Mouse (Mus musculus) MEL (cell line): ENCODE results near the gene Srsf12. TPM values are rescaled to one million over a fixed set of nuclear protein-coding genes. Genes with fewer than 3 reads are reported as not detected.

Source experiments
- DNase-seq: peaks from one replicate; pipeline ENCODE4 v3.0.0; 2011; ENCODE audit warnings: low read depth, low spot score
- H3K27ac ChIP-seq: 2 replicates; pipeline ENCODE4 v1.5.1; 2012; ENCODE audit warnings: low read depth, mild to moderate bottlenecking, control low read depth, low read length, moderate library complexity; ENCODE audit not compliant: control insufficient read depth
- H3K27me3 ChIP-seq, 2 experiments: fragments of 150-350 bp in 1 of 2; sonication (generic) in 1 of 2; 2 replicates each; pipeline ENCODE4 v1.6.1; 2012; ENCODE audit warnings: low read length in 2 of 2, mild to moderate bottlenecking in 2 of 2, improper control_type of control experiment in 1 of 2, moderate library complexity in 1 of 2; ENCODE audit not compliant: insufficient read depth in 2 of 2, control insufficient read depth in 1 of 2
- H3K36me3 ChIP-seq, 2 experiments: 2 replicates each; pipeline ENCODE4 v1.6.1; 2012 to 2014; ENCODE audit warnings: low read length in 2 of 2, improper control_type of control experiment in 1 of 2, inconsistent platforms in 1 of 2, mild to moderate bottlenecking in 1 of 2; ENCODE audit not compliant: insufficient read depth in 2 of 2, control insufficient read depth in 1 of 2
- H3K4me1 ChIP-seq, 2 experiments: fragments of 150-350 bp in 1 of 2; sonication (generic) in 1 of 2; 2 replicates each; pipeline ENCODE4 v1.6.1; 2012; ENCODE audit warnings: low read length in 2 of 2, improper control_type of control experiment in 1 of 2, mild to moderate bottlenecking in 1 of 2; ENCODE audit not compliant: insufficient read depth in 2 of 2, control insufficient read depth in 1 of 2
- H3K4me3 ChIP-seq, 2 experiments: fragments of 150-350 bp in 1 of 2; sonication (generic) in 1 of 2; 2 replicates each; pipeline ENCODE4 v1.5.1; 2012; ENCODE audit warnings: low read depth in 2 of 2, low read length in 2 of 2, mild to moderate bottlenecking in 2 of 2, moderate library complexity in 2 of 2, control low read depth in 1 of 2, improper control_type of control experiment in 1 of 2; ENCODE audit not compliant: control insufficient read depth in 1 of 2, insufficient read depth in 1 of 2
- H3K79me2 ChIP-seq: 2 replicates; pipeline ENCODE4 v1.6.1; 2012; ENCODE audit warnings: mild to moderate bottlenecking, low read length, moderate library complexity; ENCODE audit not compliant: control insufficient read depth, poor library complexity, insufficient read depth
- H3K9ac ChIP-seq: 2 replicates; pipeline ENCODE4 v1.6.1; 2012; ENCODE audit warnings: low read depth, mild to moderate bottlenecking, control low read depth, low read length, moderate library complexity; ENCODE audit not compliant: control insufficient read depth, poor library complexity, severe bottlenecking
- H3K9me3 ChIP-seq: fragments of 150-350 bp; sonication (generic); replicated peaks from 2 replicates; pipeline ENCODE4 v1.6.1; 2012; ENCODE audit warnings: mild to moderate bottlenecking, low read length, improper control_type of control experiment, moderate library complexity; ENCODE audit not compliant: insufficient read depth
- CTCF ChIP-seq, 3 experiments: IDR thresholded peaks in 2 of 3; conservative IDR thresholded peaks in 1 of 3; 2 replicates each; pipeline ENCODE4 v1.5.1; 2011 to 2012; ENCODE audit warnings: low read length in 3 of 3, low read depth in 2 of 3, mild to moderate bottlenecking in 2 of 3, improper control_type of control experiment in 1 of 3, inconsistent platforms in 1 of 3, mixed read lengths in 1 of 3, moderate library complexity in 1 of 3; ENCODE audit not compliant: control insufficient read depth in 1 of 3, insufficient read depth in 1 of 3, poor library complexity in 1 of 3, severe bottlenecking in 1 of 3
- ELF1 ChIP-seq: IDR thresholded peaks from 2 replicates; pipeline ENCODE4 v1.6.1; 2014; ENCODE audit warnings: low read depth, mild to moderate bottlenecking, inconsistent platforms, low read length, improper control_type of control experiment, moderate library complexity
- ETS1 ChIP-seq: IDR thresholded peaks from 2 replicates; pipeline ENCODE4 v1.6.1; 2012; ENCODE audit warnings: low read depth, mild to moderate bottlenecking, inconsistent platforms, low read length, improper control_type of control experiment, moderate library complexity
- GABPA ChIP-seq: IDR thresholded peaks from 2 replicates; pipeline ENCODE4 v1.6.1; 2012; ENCODE audit warnings: low read depth, mild to moderate bottlenecking, inconsistent platforms, low read length, improper control_type of control experiment, moderate library complexity
- MAZ ChIP-seq: IDR thresholded peaks from 2 replicates; pipeline ENCODE4 v1.6.1; 2012; ENCODE audit warnings: low read depth, mild to moderate bottlenecking, inconsistent platforms, low read length, improper control_type of control experiment
- MXI1 ChIP-seq: IDR thresholded peaks from 2 replicates; pipeline ENCODE4 v1.6.1; 2011; ENCODE audit warnings: mild to moderate bottlenecking, low read depth, low read length, improper control_type of control experiment
- MYB ChIP-seq: IDR thresholded peaks from 2 replicates; pipeline ENCODE4 v1.6.1; 2011; ENCODE audit warnings: mild to moderate bottlenecking, low read depth, low read length, improper control_type of control experiment
- MYC ChIP-seq: IDR thresholded peaks from 2 replicates; pipeline ENCODE4 v1.6.1; 2011; ENCODE audit warnings: low read depth, mild to moderate bottlenecking, low read length, improper control_type of control experiment, moderate library complexity
- NELFE ChIP-seq: IDR thresholded peaks from 2 replicates; pipeline ENCODE4 v1.6.1; 2011; ENCODE audit warnings: low read depth, low read length, improper control_type of control experiment
- NRF1 ChIP-seq: IDR thresholded peaks from 2 replicates; pipeline ENCODE4 v1.6.1; 2014; ENCODE audit warnings: low read depth, mild to moderate bottlenecking, inconsistent platforms, low read length, improper control_type of control experiment, moderate library complexity; ENCODE audit not compliant: poor library complexity, insufficient read depth, severe bottlenecking
- POLR2AphosphoS2 ChIP-seq: IDR thresholded peaks from 2 replicates; pipeline ENCODE4 v1.6.1; 2011; ENCODE audit warnings: low read length, improper control_type of control experiment
- RAD21 ChIP-seq: IDR thresholded peaks from 2 replicates; pipeline ENCODE4 v1.6.1; 2011; ENCODE audit warnings: mild to moderate bottlenecking, low read depth, low read length, improper control_type of control experiment
- RCOR1 ChIP-seq: IDR thresholded peaks from 2 replicates; pipeline ENCODE4 v1.6.1; 2012; ENCODE audit warnings: low read depth, mild to moderate bottlenecking, inconsistent platforms, low read length, improper control_type of control experiment
- TAL1 ChIP-seq: IDR thresholded peaks from 2 replicates; pipeline ENCODE4 v1.6.1; 2012; ENCODE audit warnings: mild to moderate bottlenecking, inconsistent platforms, low read length, moderate library complexity, mixed read lengths
- TBP ChIP-seq: IDR thresholded peaks from 2 replicates; pipeline ENCODE4 v1.8.0; 2011; ENCODE audit warnings: low read depth, low read length, improper control_type of control experiment
- TCF12 ChIP-seq: IDR thresholded peaks from 2 replicates; pipeline ENCODE4 v1.6.1; 2014; ENCODE audit warnings: low read depth, mild to moderate bottlenecking, inconsistent platforms, low read length, improper control_type of control experiment, moderate library complexity
- UBTF ChIP-seq: IDR thresholded peaks from 2 replicates; pipeline ENCODE4 v1.6.1; 2012; ENCODE audit warnings: low read depth, mild to moderate bottlenecking, inconsistent platforms, low read length, improper control_type of control experiment, moderate library complexity, borderline replicate concordance; ENCODE audit not compliant: insufficient read depth
- USF2 ChIP-seq, 2 experiments: IDR thresholded peaks; 2 replicates each; pipeline ENCODE4 v1.6.1; 2011 to 2012; ENCODE audit warnings: improper control_type of control experiment in 2 of 2, low read length in 2 of 2, borderline replicate concordance in 1 of 2, inconsistent platforms in 1 of 2, low read depth in 1 of 2, mild to moderate bottlenecking in 1 of 2; ENCODE audit not compliant: insufficient read depth in 1 of 2
- ZC3H11A ChIP-seq: IDR thresholded peaks from 2 replicates; pipeline ENCODE4 v1.6.1; 2012; ENCODE audit warnings: low read depth, mild to moderate bottlenecking, inconsistent platforms, low read length, improper control_type of control experiment
- ZNF384 ChIP-seq: IDR thresholded peaks from 2 replicates; pipeline ENCODE4 v1.6.1; 2012; ENCODE audit warnings: low read depth, mild to moderate bottlenecking, inconsistent platforms, low read length, improper control_type of control experiment
- polyA plus RNA-seq, 2 experiments: library from polyadenylated mRNA; stranded (reverse) in 1 of 2; unstranded in 1 of 2; fragments of >175 nt in 1 of 2; fragments of >200 nt in 1 of 2; gene quantifications; 2 replicates each; pipeline versions ENCODE4 v1.2.1 to v1.2.4; 2012; ENCODE audit warnings: low replicate concordance in 2 of 2, low read depth in 1 of 2; ENCODE audit not compliant: insufficient read length in 2 of 2, insufficient read depth in 1 of 2, missing spikeins in 1 of 2
- total RNA-seq: library from RNA; depleted of rRNA; stranded (reverse); fragments of 300-350 nt; gene quantifications from 2 replicates; pipeline ENCODE4 v1.2.3, GENCODE M21; 2012

Srsf12 gene
- total and polyA plus RNA-seq, 3 experiments, result not detected

DNA sequence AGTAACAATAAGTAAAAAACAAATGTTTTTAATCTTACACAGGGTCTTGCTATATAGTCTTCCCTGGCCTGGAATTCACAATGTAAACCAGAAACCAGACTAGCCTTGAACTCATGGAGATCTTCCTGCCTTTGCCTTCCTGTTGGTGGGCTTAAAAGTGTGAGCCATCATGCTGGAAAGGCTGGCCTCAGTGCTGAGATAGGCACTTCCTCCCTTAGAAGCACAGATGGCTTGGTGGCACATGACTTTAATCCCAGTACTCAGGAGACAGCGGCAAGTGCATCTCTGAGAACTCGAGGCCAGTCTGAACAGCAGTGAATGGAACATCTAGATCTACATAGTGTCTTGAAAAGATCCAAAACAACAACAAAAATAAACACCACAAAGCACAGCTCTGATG lies 42.1 kb downstream of the Srsf12 start:
- Histone ChIP-seq H3K9ac (no peak overlapping the region), H3K4me1 (peaks cover 6 to 12% of the 10 kb centered on the region in 2 experiments; a peak in 3 of 4 replicates), H3K36me3 (peaks cover 0 to 10% of the 10 kb centered on the region in 2 experiments; a peak in 3 of 4 replicates), H3K27me3 (no peaks in the 10 kb centered on the region; a peak in 2 of 4 replicates), H3K79me2 (peaks cover 11% of the 10 kb centered on the region), H3K27ac (no peak overlapping the region), H3K9me3 (no peaks in the 10 kb centered on the region), H3K4me3 (no peak overlapping the region)
- TF ChIP-seq RCOR1 (no peak), TBP (peak; percentile 94)
- DNase-seq, result peak; percentile 28

DNA sequence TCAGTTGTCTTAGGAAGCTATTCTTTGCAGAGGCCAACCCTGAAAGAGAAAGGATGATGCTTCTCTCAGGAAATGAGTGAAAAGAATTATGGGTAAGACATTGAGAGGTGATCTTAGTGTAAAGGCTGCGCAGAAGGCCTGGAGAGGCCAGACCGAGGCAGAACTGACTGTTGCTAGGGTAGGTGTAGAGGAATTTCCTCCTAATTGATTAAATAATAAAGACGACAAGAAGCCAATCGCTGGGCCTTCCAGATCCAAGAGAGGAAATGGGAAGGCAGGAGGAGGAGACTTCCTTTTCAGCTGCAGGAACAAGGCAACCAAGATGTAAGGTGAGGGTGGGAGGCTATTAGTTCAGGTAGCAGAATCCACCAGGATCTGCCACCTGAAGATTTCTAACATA lies 45.9 kb downstream of the Srsf12 start:
- TF ChIP-seq USF2 (IDR thresholded peaks at IDR 0.05; ENCODE audit: borderline replicate concordance in 1 of 2, insufficient read depth in 1 of 2, low read depth in 1 of 2, low read length in 2 of 2) (no peak), ETS1 (no peak), ZC3H11A (no peak), GABPA (no peak), NELFE (no peak), UBTF (no peak), MYB (no peak), POLR2AphosphoS2 (no peak), CTCF (IDR thresholded peaks at IDR 0.05 in 2 of 3, conservative IDR thresholded peaks at IDR 0.05 in 1 of 3; ENCODE audit: control insufficient read depth in 1 of 3, insufficient read depth in 1 of 3, low read depth in 2 of 3, low read length in 3 of 3, poor library complexity in 1 of 3, severe bottlenecking in 1 of 3) (no peak), MYC (no peak), MXI1 (no peak), TCF12 (no peak), MAZ (no peak), RAD21 (no peak), TBP (no peak), NRF1 (no peak), TAL1 (no peak), ZNF384 (no peak), ELF1 (no peak)
- TF ChIP-seq, all 39 proteins: peak for 0
- H3K4me3 ChIP-seq, result no peak overlapping the region
- no peak overlapping the region for H3K27ac ChIP-seq

More for the DNA sequence above, 45.9 kb downstream of the Srsf12 start:
- H3K27me3 ChIP-seq, result peaks cover 0 to 6% of the 10 kb centered on the region in 2 experiments; a peak in 3 of 4 replicates
- H3K9ac ChIP-seq, result no peak overlapping the region
- H3K4me1 ChIP-seq, result peaks cover 0 to 5% of the 10 kb centered on the region in 2 experiments; a peak in 1 of 4 replicates
- no peak for DNase-seq
- H3K9me3 ChIP-seq, result no peaks in the 10 kb centered on the region
- no peaks in the 10 kb centered on the region for H3K79me2 ChIP-seq
- no peaks in the 10 kb centered on the region; a peak in 1 of 4 replicates for H3K36me3 ChIP-seq
